Mouse (Mus musculus) NIH3T3 (cell line): ENCODE data around the gene Aspdh.

Experiments
- DNase-seq: peaks from one replicate; pipeline ENCODE4 v3.0.0-alpha.2; 2012; ENCODE audit warnings: low read depth

Gene Aspdh

GRCm38 (mm10) chr7:44446070-44446855 lies 18.9 kb upstream of the Aspdh start:
- no peak for DNase-seq

- DNase-seq, result peak; percentile 49
Measured at GRCm38 (mm10) chr7:44453256-44453655, 11.9 kb upstream of the Aspdh start.

- no peak for DNase-seq
Measured at GRCm38 (mm10) chr7:44456302-44456701, 8.9 kb upstream of the Aspdh start.

GRCm38 (mm10) chr7:44460067-44460466 lies 5.1 kb upstream of the Aspdh start:
- no peak for DNase-seq

GRCm38 (mm10) chr7:44460767-44461502 lies 4.3 kb upstream of the Aspdh start:
- DNase-seq, result no peak

- no peak for DNase-seq
Measured at GRCm38 (mm10) chr7:44461503-44462217, 3.5 kb upstream of the Aspdh start.

GRCm38 (mm10) chr7:44462218-44463055 lies 2.8 kb upstream of the Aspdh start:
- DNase-seq, result no peak

- DNase-seq, result no peak
Measured at GRCm38 (mm10) chr7:44463056-44463425, 2.1 kb upstream of the Aspdh start.

- DNase-seq, result no peak
Measured at GRCm38 (mm10) chr7:44463556-44464225, 1.5 kb upstream of the Aspdh start.

GRCm38 (mm10) chr7:44464511-44464910 lies 680 bp upstream of the Aspdh start:
- no peak for DNase-seq

- DNase-seq, result no peak
Measured at GRCm38 (mm10) chr7:44466006-44466887, 1.1 kb downstream of the Aspdh start.

- DNase-seq, result no peak
Measured at GRCm38 (mm10) chr7:44466888-44467311, 1.7 kb downstream of the Aspdh start.

GRCm38 (mm10) chr7:44467811-44468411 lies 2.7 kb downstream of the Aspdh start, which contains the start of gene Josd2:
Josd2 (plus strand) TSS chr7:44467980.
- peak; percentile 98 for DNase-seq

GRCm38 (mm10) chr7:44468644-44469285 lies 3.6 kb downstream of the Aspdh start:
- peak; percentile 15 for DNase-seq

GRCm38 (mm10) chr7:44469677-44470675 lies 4.8 kb downstream of the Aspdh start:
- no peak for DNase-seq

GRCm38 (mm10) chr7:44470696-44471612 lies 5.8 kb downstream of the Aspdh start:
- no peak for DNase-seq
